Mouse (Mus musculus): ENCODE measurements around the gene Egfl8.

Egfl8 gene

GRCm38 (mm10) chr17:34596098-34596497 lies 19.7 kb downstream of the Egfl8 start:
- no peak for DNase-seq (ENCODE audit: low read depth)

- DNase-seq (ENCODE audit: low read depth), result no peak
Observed at GRCm38 (mm10) chr17:34593752-34594525, 21.8 kb downstream of the Egfl8 start.

- no peak for DNase-seq (ENCODE audit: low read depth)
Observed at GRCm38 (mm10) chr17:34592581-34593549, 22.9 kb downstream of the Egfl8 start.

GRCm38 (mm10) chr17:34591994-34592375 lies 23.8 kb downstream of the Egfl8 start:
- no peak for DNase-seq (ENCODE audit: low read depth)

- DNase-seq (ENCODE audit: low read depth), result no peak
Observed at GRCm38 (mm10) chr17:34591029-34591993, 24.5 kb downstream of the Egfl8 start, which contains the start of gene Pbx2. Gene Pbx2 (plus strand): TSS chr17:34591266.

- no peak for DNase-seq (ENCODE audit: low read depth)
Observed at GRCm38 (mm10) chr17:34590154-34590987, 25.4 kb downstream of the Egfl8 start.

GRCm38 (mm10) chr17:34589681-34590101 lies 26.1 kb downstream of the Egfl8 start, which contains the start of gene Gpsm3:
Gene Gpsm3 (plus strand): TSS chr17:34589806.
- DNase-seq (ENCODE audit: low read depth), result no peak

GRCm38 (mm10) chr17:34589206-34589605 lies 26.6 kb downstream of the Egfl8 start:
- no peak for DNase-seq (ENCODE audit: low read depth)

- no peak for DNase-seq (ENCODE audit: low read depth)
Observed at GRCm38 (mm10) chr17:34588767-34589166, 27.0 kb downstream of the Egfl8 start.

- no peak for DNase-seq (ENCODE audit: low read depth)
Observed at GRCm38 (mm10) chr17:34587814-34588213, 28.0 kb downstream of the Egfl8 start.

- peak; percentile 91 for DNase-seq (ENCODE audit: low read depth)
Observed at GRCm38 (mm10) chr17:34587423-34587811, 28.4 kb downstream of the Egfl8 start.

- no peak for DNase-seq (ENCODE audit: low read depth)
Observed at GRCm38 (mm10) chr17:34586796-34587422, 28.9 kb downstream of the Egfl8 start.

GRCm38 (mm10) chr17:34585877-34586771 lies 29.6 kb downstream of the Egfl8 start:
- DNase-seq (ENCODE audit: low read depth), result no peak

GRCm38 (mm10) chr17:34585121-34585520 lies 30.6 kb downstream of the Egfl8 start:
- DNase-seq (ENCODE audit: low read depth), result no peak

GRCm38 (mm10) chr17:34583819-34584218 lies 32.0 kb downstream of the Egfl8 start:
- no peak for DNase-seq (ENCODE audit: low read depth)

- no peak for DNase-seq (ENCODE audit: low read depth)
Observed at GRCm38 (mm10) chr17:34583397-34583796, 32.4 kb downstream of the Egfl8 start.

- DNase-seq (ENCODE audit: low read depth), result no peak
Observed at GRCm38 (mm10) chr17:34582528-34582927, 33.2 kb downstream of the Egfl8 start.

- no peak for DNase-seq (ENCODE audit: low read depth)
Observed at GRCm38 (mm10) chr17:34578070-34578469, 37.7 kb downstream of the Egfl8 start.

GRCm38 (mm10) chr17:34576577-34576976 lies 39.2 kb downstream of the Egfl8 start:
- DNase-seq (ENCODE audit: low read depth), result no peak

Measured in fibroblast of lung, adult 2 months (primary cell).